8 mouse cellular contexts compared by ENCODE assay signal in genomic region chr2:160717269-160717668, GRCm38 (mm10). TPM values are rescaled to one million over a fixed set of nuclear protein-coding genes. Genes with fewer than 3 reads are reported as not detected.
DNase-seq lines count a peak whose midpoint lies in the region.

No protein-coding gene starts in this region.

- peak; percentile 84 for DNase-seq in heart, adult 11 months
- DNase-seq in heart, adult 8-10 months (ENCODE audit: low spot score), result no peak
- DNase-seq in right cerebral cortex, postnatal 4 days, result peak; percentile 54
- DNase-seq in right cerebral cortex, postnatal 25 days, result no peak
- DNase-seq in cerebellum, postnatal 10 days, result peak; percentile 76 to 84
- DNase-seq in lung, postnatal 14 days, result peak; percentile 67
- no peak for DNase-seq in urinary bladder, postnatal 25 days (ENCODE audit: low spot score)
- DNase-seq in urinary bladder, postnatal 14 days (ENCODE audit: low spot score), result no peak

RNA-seq across cellular contexts. Expression of gene Plcg1, which starts 13.8 kb away (rescaled TPM):
- total RNA-seq in heart, adult 8-10 months (2022), result 10 to 100 TPM; 44.8 to 66.1 (median 52.9) TPM

Comparison
In these comparisons a context has a peak if more than half of its experiments do, and no peak if none do; other contexts are left out.
1. DNase-seq: peak in heart, adult 11 months (single experiment), right cerebral cortex, postnatal 4 days (single experiment), cerebellum, postnatal 10 days (2 of 2) and lung, postnatal 14 days (single experiment); none in heart, adult 8-10 months (single experiment), right cerebral cortex, postnatal 25 days (single experiment), urinary bladder, postnatal 25 days (single experiment) and urinary bladder, postnatal 14 days (single experiment).